Comparison of ENCODE assay signal across 11 mouse cellular contexts in genomic region chr6:34486071-34486626, GRCm38 (mm10). TPM values are rescaled to one million over a fixed set of nuclear protein-coding genes. Genes with fewer than 3 reads are reported as not detected.
A peak's percentile ranks its signal among the peaks of the same experiment; 100 is the strongest.
DNase-seq lines count a peak whose midpoint lies in the region; ATAC-seq lines count a peak whose summit lies in the region.
"Had no signal": no experiment of that assay in that cellular context is flagged by ENCODE, and none has a peak within 500 bp of the region (broad histone marks: within the 10 kb centered on the region; RNA-seq: fewer than 3 reads in every experiment).

No protein-coding gene starts in this region.

- ATAC-seq in erythroid progenitor cell, adult 5-6 weeks (replicated peaks; ENCODE audit: low FRiP score, poor library complexity, severe bottlenecking): peak; percentile 96
- ATAC-seq in megakaryocyte, adult 5-6 weeks (ENCODE audit: poor library complexity, severe bottlenecking): no peak

- DNase-seq in cerebellum, adult 8-10 months: peak; percentile 36
- no peak for DNase-seq in cerebellum, postnatal 36 days
- DNase-seq in ovary, adult 18-20 months (ENCODE audit: low spot score): peak; percentile 21
- DNase-seq in ovary, postnatal 10 days (ENCODE audit: low spot score): no peak
- DNase-seq in spleen, postnatal 10 days (ENCODE audit: low spot score in 2 of 2): peak; percentile 66 to 71
- DNase-seq in B cell, adult 2 months: no peak
- DNase-seq: kidney, adult 11 months; lung, embryonic 14.5 days; thymus, adult 18-20 months had no signal

RNA-seq across cellular contexts. Expression of gene Bpgm, which starts 10.1 kb away (rescaled TPM):
- 61.6 and 83.8 TPM in 2 replicates for total RNA-seq in erythroid progenitor cell, adult 5-6 weeks (2015; ENCODE audit: low replicate concordance)
- total RNA-seq in erythroid progenitor cell, adult 5-6 weeks (2017; ENCODE audit: low replicate concordance): 139 and 182 TPM in 2 replicates
- 2.4 and 4.1 TPM in 2 replicates for total RNA-seq in megakaryocyte, adult 5-6 weeks (2015)
- 10.8 and 12.4 TPM in 2 replicates for total RNA-seq in megakaryocyte, adult 5-6 weeks (2017)

Comparison
In these comparisons a context has a peak if more than half of its experiments do, and no peak if none do; other contexts are left out.
1. DNase-seq: peak in cerebellum, adult 8-10 months (single experiment), ovary, adult 18-20 months (single experiment) and spleen, postnatal 10 days (2 of 2); none in cerebellum, postnatal 36 days (0 of 2), ovary, postnatal 10 days (single experiment) and B cell, adult 2 months (0 of 2).
2. RNA of gene Bpgm, which starts 10.1 kb away (total RNA-seq): 61.6 to 182 TPM in erythroid progenitor cell, adult 5-6 weeks; 2.4 to 12.4 TPM in megakaryocyte, adult 5-6 weeks; every median in the first group is over 4 times any median in the second.